Mouse (Mus musculus) liver (tissue): Measurements from ENCODE around the gene Faf1.
A peak's percentile ranks its signal among the peaks of the same experiment; 100 is the strongest.

Experiments
- DNase-seq: peaks from one replicate; pipeline ENCODE4 v3.0.0-alpha.2; 2020; ENCODE audit warnings: mixed read lengths

The Faf1 gene

DNA sequence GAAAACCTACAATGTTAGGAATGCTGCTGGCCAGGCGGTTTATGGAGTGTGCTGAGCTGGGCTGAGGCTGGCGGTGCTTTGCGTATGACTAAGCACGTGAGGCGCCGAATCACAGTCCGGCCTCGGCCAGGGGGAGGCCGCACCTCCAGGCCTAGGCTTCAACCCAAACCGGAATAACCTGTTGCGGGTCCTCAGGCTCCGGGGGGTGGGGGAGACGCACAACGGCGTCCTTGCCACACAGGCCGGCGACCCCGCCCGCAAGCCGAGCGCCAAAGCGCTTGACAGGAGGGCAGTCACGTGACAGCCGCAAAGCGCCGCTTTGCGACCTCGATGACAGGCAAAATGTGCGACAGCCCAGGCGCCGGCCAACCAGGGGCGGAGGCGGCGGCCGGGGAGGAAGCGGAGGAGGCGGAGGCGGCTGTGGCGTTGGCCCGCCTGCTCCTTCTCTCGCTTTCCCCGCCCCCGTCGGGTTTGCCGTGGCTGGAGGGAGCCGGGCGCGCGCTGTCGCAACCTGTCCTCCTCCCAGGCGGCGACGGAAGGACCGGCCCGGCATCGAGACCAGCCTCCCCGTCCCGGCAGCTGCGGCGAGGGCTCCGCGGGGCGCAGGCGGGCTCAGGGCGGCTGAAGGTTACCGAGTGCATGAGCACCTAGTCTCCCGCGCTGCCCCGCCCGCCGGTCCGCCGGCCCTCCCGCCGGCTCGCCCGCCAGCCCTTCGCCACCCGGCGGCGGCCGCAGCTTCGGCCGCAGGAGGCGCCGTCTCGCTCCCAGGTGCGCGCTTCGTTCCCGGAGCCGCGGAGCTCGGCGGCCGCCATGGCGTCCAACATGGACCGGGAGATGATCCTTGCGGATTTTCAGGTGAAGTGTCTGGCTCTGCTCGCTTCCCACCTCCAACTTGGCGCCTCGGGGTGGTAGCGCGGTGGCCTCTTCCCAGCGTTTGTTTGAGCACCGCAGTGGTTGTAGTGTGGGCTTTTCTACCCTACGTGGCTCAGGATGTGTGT lies at the start of gene Faf1:
Faf1 (plus strand) TSS at position 371 of the 998 bp plus-strand sequence.
- peak; percentile 98 for DNase-seq

DNA sequence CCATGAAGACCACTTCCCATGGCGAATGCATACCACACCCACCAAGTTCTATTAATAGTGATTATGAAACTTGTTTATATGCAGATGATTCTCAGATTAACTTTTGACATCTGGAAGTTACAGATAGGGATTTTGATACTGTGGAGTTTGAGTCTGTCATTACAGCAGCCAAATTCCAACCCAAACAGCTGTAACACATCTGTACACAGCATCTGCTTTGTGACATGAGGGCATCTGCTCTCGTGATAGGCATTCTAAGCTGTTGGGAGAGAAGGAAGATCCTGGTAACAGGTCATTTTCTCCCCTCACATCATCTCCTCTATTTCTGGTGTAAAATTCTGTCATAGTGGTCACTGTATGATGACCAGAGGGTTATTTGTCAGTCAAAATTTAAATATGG lies 46.2 kb upstream of the Faf1 start:
- no peak for DNase-seq

DNA sequence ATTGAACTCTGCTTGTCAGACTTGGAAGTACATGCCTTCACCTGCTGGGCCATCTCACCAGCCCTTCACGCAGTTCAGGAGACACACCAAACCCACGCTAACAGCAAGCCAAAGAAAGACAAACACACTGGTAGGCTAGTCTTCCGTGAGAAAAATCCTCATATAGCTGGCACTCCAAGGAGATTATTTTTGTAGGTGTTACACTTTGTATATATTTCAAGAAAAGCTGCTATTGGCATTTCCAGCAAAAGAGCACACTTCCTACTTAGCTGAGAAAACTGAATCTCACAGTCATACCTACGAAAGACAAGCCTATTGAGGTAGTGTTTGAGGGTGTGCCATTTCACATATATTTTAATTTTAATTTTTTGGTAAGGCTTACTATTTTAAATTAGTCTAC lies 45.4 kb upstream of the Faf1 start:
- no peak for DNase-seq

DNA sequence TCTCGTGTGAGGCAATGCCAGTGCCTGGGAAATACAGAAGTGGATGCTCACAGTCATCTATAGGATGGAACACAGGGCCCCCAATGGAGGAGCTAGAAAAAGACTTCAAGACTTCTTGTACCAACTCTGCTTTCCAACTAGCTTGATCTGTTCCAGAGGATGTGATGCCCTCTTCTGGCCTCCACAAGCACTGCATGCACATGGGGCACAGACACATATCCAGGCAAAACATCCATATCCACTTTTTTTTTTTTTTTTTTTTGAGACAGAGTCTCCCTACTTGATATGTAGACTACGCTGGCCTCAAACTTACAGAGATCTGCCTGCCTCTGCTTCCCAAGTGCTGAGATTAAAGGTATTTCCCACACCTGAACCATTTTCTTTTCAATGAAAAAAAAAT lies 41.4 kb upstream of the Faf1 start:
- DNase-seq, result peak; percentile 26

DNA sequence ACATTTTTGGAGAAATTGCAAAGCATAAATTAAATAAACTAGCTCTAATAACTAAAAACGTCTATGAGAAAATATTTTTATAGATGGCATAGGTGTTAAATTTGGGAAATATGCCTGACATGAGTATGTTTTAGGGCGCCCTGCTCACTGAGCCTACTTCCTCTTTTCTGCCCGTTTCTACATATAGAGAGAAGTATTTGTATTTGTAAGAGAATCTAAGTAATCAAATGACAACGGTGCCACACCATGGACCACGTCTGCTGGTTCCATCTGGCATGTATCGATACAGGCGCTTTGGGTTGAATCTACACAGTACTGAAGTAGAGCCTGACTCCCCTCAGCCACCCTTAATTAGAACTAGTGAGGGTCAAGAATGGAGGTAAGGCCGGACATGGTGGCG lies 37.0 kb upstream of the Faf1 start:
- DNase-seq, result no peak

DNA sequence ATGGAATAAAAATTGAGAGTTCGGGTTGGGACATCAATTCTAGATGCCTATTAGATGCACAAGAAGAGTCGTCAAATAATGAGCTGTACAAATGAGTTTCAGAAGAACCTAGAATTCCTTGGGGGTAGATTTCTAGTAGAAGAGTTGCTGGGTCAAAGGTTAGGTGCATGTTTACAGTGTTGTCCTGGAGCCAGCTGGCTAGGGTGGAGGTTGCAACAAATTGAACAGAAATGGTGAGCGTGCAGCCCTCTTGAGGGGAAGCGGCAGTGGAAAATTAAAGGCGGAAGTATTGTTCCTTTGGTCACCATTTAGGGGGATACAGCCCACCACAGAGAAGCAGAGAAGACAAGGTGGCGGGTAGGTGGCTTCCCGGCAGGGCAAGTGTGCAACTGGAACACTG lies 36.2 kb upstream of the Faf1 start:
- DNase-seq, result no peak

DNA sequence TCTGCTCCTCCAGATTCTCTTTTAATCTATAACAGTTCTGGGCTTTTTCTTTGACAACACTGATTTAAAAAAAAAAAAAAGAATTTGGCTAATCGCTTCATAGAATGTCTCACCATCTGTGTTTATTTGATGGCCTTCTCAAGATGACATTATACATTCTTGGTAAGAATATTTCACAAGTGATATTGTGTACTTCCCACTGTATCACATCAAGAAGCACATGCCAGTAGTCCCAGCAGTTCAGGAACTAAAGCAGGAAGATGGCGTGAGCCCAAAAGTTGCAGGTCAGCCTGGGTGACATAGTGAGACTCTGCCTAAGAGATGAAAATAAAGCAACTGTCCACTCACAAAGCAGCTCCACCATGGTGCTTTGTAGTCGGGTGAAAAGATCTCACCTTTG lies 34.9 kb upstream of the Faf1 start:
- no peak for DNase-seq

DNA sequence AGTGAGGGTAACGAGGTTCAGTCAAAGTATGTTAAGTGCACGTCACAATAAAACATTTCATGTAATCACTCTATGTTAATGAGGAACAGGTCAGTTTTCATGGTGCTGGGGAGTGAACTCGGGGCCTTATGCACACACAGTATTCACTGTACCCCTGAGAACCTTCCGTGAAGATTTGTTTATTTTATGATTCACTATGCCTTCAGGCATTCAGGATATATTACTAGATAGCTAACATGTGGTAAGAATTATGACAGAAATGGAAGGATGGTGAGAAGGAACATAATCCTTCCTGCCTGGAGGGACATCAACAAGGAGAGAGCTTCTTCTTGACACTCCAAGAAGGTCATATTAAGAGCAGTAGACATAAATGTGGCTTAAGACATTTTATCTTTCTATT lies 29.1 kb upstream of the Faf1 start:
- DNase-seq, result no peak

DNA sequence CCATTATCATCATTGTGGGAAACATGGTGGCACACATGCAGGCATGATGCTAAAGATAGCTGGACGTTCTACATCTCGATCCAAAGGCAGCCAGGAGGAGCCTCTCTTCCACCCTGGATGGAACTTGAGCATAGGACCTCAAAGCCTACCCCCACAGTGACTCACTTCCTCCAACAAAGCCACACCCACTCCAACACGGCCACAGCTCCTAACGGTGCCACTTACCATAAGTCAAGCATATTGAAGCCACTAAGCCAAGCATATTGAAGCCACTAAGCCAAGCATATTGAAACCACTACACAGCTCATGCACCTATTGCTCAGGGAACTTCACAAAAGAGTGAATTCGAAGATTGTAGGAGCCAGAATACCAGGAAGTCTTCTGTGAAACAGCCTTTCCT lies 27.1 kb upstream of the Faf1 start:
- DNase-seq, result no peak

DNA sequence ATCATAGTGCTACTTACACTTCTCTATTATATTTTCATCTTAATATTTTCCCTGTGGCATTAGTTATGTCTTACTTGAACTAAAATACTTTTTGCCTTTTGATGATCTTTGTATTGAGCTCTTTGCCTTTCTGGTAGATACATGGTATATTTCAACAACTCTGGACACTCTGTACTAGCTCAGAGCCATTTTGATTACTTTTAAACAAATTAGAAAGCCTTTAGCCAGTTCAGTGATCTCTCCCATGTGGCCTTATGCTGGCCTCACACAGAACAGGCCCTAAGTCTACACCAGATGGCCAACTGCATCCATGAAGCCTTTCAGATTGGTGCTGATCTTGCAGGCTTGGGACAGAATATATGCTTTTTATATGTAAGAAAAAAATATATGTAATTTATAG lies 23.1 kb upstream of the Faf1 start:
- DNase-seq, result no peak

DNA sequence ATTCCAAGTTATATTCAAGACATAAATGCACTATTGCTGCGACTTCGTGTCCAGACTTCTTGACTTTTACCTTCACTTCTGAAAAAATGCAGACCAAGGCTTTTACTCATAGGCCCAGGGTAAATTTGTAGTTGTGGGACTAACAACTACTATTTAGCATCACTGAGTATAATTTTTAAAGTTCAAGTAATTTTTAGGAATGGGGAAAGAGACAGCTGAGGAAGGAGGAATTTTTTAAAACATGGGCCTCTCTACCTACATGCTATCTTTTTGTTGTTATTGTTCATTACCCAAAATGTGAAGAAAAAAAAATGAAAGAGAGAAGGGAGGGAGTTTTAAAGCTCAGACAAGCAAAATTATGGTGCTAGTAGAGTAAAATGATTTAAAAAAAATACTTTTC lies 21.7 kb upstream of the Faf1 start:
- DNase-seq, result no peak

DNA sequence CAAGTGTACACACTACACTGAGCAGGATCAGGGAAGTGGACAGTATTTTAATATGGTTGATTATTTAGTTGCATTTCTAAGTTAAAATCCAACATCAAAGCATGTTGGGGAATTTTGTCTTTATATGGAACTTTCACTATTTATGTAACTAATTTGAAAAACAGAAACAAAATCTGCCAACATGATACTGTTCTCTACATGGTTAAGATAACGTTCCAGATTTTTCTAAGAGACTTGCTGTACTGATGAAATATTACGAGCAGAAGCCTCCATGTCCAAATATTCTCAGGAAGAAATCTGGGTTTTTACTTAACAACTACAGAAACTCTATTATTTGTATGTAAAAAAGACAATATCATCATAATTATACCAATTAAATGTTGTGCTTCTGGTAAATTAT lies 20.6 kb upstream of the Faf1 start:
- no peak for DNase-seq

DNA sequence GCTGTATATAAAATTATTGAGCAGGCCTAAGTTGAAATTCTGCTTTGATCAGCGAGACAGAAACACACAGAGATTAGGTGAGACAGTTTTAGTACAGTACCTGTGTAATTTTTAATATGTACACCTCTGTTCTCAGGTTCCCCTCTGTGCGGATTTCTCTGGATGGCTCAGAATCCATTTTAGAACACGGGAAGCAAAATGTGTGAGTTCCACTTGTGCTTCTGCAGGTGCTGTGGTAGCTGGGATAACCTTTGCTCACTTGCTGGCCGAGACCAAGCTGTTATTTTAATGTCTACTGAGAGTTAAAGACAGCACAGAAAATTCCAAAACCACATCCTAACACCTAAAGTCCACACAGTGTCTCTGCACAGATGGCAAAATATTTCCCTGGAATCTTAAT lies 20.1 kb upstream of the Faf1 start:
- DNase-seq, result no peak

DNA sequence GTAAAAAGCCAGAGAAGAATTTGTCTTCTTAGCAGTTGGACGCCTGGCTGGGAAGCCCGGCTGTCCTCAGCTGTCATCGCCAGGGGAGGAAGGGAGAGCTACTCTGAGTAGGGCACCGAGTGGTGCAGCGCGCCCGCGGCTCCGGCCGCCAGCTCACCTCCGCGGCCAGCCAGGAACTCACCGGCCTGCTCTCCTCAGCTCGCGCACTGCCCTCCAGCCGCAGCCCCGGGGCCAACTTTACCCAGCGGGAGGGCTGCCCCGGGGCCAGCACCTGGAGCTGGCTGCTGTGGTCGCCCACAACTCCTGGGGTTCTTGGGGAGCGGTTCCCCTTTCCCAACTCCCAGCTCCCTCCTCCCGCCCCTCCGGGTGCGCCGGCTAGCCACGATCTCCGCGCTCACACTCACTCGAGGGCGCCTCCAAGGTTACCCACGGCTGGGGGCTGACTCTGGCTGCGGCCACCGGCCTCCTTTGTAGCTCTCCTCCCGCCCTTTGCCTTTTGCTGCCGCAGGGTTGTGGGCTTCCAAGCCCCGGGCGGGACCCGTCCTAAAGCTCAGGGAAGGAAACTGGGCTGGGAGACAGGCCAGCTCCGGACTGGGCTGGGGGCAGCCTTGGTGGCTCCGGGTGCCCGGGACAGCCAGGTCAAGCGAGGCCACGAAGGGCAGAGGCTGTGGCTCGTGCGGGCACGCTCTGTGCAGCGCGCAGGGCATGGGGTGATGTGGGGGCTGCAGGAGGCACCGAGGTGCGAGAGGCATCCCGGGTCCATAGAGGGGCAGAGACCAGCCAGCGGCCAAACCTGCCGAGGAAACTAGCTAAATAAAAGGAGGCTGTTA lies 19.2 kb upstream of the Faf1 start:
- peak; percentile 13 for DNase-seq

DNA sequence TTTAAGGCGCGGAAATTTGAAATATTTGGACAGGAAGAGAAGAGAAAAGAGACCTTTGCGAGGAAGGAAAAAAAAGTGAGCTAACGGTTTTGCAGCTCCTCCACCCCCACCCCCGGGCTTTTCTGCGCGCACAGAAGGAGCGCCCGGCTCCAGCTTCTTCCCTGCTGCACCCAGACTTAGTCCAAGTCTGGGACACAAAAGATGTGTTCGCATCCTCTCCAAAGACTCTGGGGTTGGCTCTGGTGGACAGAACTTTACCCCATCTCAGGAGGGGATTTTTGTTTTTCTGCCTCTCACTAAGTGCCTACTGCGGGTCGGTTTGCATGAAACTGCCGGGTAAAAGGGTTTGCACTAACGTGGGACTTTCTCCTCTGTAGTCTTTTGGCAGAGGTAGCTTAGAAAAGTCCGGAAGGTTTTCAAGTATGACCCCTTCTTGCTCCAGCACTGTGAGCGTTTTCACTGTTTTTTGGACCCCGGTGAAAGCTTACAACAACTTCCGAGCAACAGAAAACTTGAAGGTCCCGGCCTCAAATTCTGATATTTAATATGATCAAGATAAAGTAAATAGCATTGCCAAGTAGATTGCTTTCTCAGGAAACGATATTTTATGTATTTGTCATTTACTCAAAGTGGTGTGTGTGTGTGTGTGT lies 18.4 kb upstream of the Faf1 start:
- no peak for DNase-seq

DNA sequence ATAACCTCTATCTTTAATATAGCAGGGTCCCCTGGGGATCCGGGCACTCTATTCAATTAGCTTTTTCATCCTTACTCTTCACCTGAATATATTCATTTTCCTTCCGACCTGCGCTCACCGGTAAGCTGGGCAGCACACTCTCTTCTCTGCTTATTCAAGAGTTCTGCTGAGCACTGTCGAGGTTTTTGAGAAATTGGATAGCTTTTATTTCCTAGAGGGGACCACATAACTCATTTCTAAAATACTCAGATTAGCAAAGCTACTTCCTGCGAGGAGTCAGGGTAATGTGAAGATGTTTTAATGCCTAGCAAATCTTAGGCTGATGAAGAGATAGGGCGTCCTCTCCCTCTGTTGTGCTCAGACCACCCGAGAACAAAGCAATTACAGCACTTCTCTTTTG lies 17.6 kb upstream of the Faf1 start:
- no peak for DNase-seq

DNA sequence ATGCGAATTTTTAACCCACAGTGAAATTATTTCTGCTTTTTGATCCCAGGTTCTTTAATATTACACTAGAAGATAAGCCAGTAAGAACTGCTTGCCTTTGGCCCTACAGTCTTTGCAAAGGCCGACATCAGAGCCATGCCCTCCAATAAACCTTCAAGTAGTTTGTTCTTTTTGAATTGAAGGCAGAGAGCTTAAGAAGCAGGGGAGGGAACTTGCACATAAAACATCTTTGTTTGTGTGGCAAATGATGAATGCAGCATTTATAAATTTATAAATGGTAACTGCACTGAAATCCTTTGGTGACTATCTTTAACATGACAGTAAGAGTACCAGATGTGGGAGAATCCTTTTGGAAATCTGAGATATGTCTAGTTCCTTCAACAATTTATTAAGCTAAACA lies 16.8 kb upstream of the Faf1 start:
- no peak for DNase-seq

DNA sequence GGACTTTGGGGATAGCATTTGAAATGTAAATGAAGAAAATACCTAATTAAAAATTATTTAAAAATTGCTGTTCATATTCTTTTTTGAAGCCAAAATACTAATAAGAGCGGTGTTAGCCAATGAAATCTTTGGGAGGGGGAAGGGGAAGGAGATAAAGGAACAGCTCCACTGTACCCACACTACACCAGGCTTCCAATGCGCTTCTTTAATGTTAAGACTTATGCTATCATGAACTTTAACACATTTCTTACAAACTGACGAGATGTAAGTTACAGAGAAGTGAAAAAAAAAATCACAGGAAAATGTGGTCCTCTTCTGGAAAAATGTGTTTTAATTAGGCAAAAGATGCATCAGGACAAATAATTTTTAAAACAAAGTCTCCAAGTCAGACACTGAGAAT lies 15.8 kb upstream of the Faf1 start:
- no peak for DNase-seq

DNA sequence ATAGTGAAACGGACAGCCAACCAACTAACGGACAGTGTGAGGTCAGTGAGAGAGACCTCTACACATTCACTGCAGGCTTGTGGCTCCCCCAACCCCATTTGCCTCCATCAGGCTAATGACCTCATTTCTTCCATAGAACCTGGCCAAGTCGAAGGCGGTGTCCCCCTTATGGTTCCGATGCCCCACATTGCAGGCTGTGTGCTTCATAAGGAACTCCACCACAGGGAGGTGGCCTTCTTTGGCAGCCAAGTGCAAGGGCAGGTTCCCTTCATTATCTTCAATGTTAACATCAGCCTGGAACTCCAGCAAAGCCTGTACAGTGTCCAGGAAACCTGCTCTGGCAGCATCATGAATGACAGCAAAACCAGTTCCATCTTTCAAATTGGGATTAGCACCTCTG lies 15.2 kb upstream of the Faf1 start:
- no peak for DNase-seq

DNA sequence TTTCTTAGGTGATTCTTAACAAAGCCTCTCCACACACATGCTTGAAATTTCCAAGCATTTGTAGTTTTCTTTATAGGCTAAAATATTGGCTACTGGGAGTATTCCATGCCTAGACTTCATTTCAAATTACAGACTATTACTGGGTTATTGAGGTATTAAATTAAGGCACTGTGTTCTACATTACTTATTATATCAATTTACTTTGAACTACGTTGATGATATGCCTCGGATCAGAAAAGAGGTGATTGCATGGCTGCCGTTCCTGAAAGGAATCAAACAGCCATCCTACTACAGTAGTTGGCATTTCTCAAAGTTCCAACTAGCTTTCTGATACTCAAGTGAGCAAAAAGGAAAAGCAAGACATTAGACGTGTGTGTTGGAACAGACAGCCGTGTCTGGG lies 14.1 kb upstream of the Faf1 start:
- no peak for DNase-seq

DNA sequence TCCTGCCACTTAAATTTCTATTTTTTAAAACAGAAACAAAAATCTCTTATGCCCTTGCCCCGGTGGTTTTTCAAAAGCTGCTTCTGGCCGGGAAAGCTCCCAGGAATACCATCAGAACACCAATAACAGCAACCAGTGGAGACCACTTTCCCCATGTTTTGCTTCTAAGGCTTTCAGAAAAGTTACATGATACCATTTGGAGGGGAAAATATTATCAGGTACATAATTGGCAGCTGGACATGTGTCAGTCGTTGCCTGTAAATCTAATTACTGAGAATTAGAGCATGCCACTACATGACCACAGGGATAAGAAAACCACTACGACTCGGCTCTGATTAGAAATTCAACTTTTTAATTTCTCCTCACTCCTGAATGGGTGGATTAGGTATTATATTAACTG lies 12.3 kb upstream of the Faf1 start:
- DNase-seq, result no peak

DNA sequence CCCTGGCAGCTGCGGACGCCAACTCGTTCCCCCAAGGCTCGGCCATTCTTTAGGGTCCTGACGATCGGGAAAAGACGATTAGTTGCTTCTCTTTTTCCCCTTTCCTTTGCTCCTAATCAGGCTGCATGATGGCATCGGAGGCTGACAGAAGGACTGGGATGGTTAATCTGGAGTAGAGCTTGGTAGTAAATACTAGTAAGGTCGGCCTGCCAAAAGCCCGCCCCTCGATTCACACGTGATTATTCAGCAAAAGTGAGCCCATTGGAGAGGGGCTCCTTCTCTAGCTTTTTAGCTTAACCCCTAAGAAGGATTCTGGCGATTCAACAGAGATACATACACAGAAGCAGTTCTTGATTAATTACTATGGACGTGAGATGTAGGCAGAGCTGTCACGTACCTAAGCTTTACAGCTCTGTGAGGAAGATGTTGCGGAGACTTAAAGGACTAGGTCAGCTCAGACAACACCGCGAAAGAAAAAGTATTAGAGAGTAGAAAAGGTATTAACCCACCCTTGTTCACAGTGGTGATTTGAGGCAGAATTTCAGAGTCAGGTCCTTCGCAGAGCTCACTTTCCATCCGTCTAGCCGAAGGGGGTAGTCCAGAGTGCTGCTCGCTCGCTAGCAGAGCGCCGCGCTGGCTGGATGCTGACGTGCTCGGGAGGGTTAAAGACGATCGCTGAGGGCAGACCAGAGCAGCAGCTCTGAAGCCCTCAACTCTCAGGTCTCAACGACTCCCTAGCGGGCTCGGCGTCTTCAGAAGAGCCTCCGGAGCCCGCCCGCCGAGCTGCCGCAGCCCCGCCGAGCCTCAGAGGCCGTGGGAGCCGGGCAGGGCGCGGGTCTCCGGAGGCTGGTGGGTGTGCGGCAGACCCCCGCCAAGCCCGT lies 11.0 kb upstream of the Faf1 start:
- peak; percentile 74 for DNase-seq
